Mouse (Mus musculus) hindbrain, embryonic 15.5 days (tissue): ENCODE measurements around the gene Ip6k1. TPM values are rescaled to one million over a fixed set of nuclear protein-coding genes. Genes with fewer than 3 reads are reported as not detected.
"Not testable (repeated sequence)": the region's sequence is repeated elsewhere in the genome, so short reads cannot be mapped to it uniquely, and the experiment has no call there.

Experiments
- ATAC-seq: fragments of 200-750 bp; cut with Nextera tagmentation; 2 replicates; pipeline ENCODE4 v1.8.0; 2017; ENCODE audit warnings: low read depth, moderate number of reproducible peaks, moderate TSS enrichment; ENCODE audit not compliant: low FRiP score
- H3K27ac ChIP-seq: fragments of 300-500 bp; sonication (generic); replicated peaks from 2 replicates; pipeline ENCODE4 v1.5.1; 2015; ENCODE audit warnings: mild to moderate bottlenecking, inconsistent platforms
- H3K27me3 ChIP-seq: fragments of 300-500 bp; sonication (generic); 2 replicates; pipeline ENCODE4 v1.6.1; 2015; ENCODE audit warnings: control low read depth, inconsistent platforms
- H3K36me3 ChIP-seq: fragments of 300-500 bp; sonication (generic); 2 replicates; pipeline ENCODE4 v1.6.1; 2015; ENCODE audit warnings: control low read depth, inconsistent platforms
- H3K4me1 ChIP-seq: fragments of 300-500 bp; sonication (generic); replicated peaks from 2 replicates; pipeline ENCODE4 v1.6.1; 2015; ENCODE audit warnings: control low read depth, inconsistent platforms
- H3K4me2 ChIP-seq: fragments of 300-500 bp; sonication (generic); 2 replicates; pipeline ENCODE4 v1.6.1; 2015; ENCODE audit warnings: moderate library complexity, mild to moderate bottlenecking, inconsistent platforms
- H3K4me3 ChIP-seq: fragments of 300-500 bp; sonication (generic); 2 replicates; pipeline ENCODE4 v1.5.1; 2015; ENCODE audit warnings: mild to moderate bottlenecking, inconsistent platforms
- H3K9ac ChIP-seq: fragments of 300-500 bp; sonication (generic); 2 replicates; pipeline ENCODE4 v1.6.1; 2015; ENCODE audit warnings: inconsistent platforms
- H3K9me3 ChIP-seq: fragments of 300-500 bp; sonication (generic); 2 replicates; pipeline ENCODE4 v1.6.1; 2016; ENCODE audit warnings: control low read depth, inconsistent platforms
- WGBS: fragments of 180-500 bp; shearing (Covaris S2); methylation state at CpG from one replicate; pipeline ENCODE4 v1.1.7; 2015; 5-methylcytosine and 5-hydroxymethylcytosine counted together
- polyA plus RNA-seq: library from polyadenylated mRNA; unstranded; fragments of >200 nt; fragmentation: Nextera tagmentation; extraction: Ambion mirVana; gene quantifications from 2 replicates; pipeline ENCODE4 v1.2.1, GENCODE M21; 2015

Gene Ip6k1
- polyA plus RNA-seq, 1 experiment from 2014 or later: 112 TPM

- Histone ChIP-seq H3K27ac (peak overlapping the region; percentile 97), H3K4me2 (peak overlapping the region; percentile 76), H3K4me1 (peaks cover 34% of the 10 kb centered on the region), H3K27me3 (no peaks in the 10 kb centered on the region), H3K36me3 (no peaks in the 10 kb centered on the region), H3K9ac (peak overlapping the region; percentile 95), H3K9me3 (no peaks in the 10 kb centered on the region), H3K4me3 (peak overlapping the region; percentile 86)
- 10% methylated on average over 8 of the region's 8 CpGs for WGBS
- no peak for ATAC-seq
Observed at GRCm38 (mm10) chr9:108003531-108003890, 1.2 kb downstream of the Ip6k1 start.

GRCm38 (mm10) chr9:108008041-108008440 is 5.7 kb downstream of the Ip6k1 start:
- no peak overlapping the region for H3K9ac ChIP-seq
- H3K4me3 ChIP-seq: no peak overlapping the region
- H3K4me2 ChIP-seq: no peak overlapping the region
- WGBS: 94% methylated on average over 5 of the region's 5 CpGs
- no peaks in the 10 kb centered on the region for H3K27me3 ChIP-seq
- ATAC-seq: no peak
- peaks cover 27% of the 10 kb centered on the region for H3K4me1 ChIP-seq
- H3K27ac ChIP-seq: no peak overlapping the region
- H3K9me3 ChIP-seq: no peaks in the 10 kb centered on the region
- 0 out of 2 replicates have a peak, but pooled peaks cover 3% of the 10 kb centered on the region for H3K36me3 ChIP-seq

- no peak overlapping the region for H3K4me2 ChIP-seq
- H3K4me1 ChIP-seq: peaks cover 8% of the 10 kb centered on the region; the same call in 1 of the 2 replicates
- H3K9ac ChIP-seq: no peak overlapping the region
- H3K9me3 ChIP-seq: no peaks in the 10 kb centered on the region
- no peak overlapping the region for H3K4me3 ChIP-seq
- ATAC-seq: no peak
- H3K27me3 ChIP-seq: no peaks in the 10 kb centered on the region
- H3K36me3 ChIP-seq: peaks cover 4% of the 10 kb centered on the region; the same call in 1 of the 2 replicates
- H3K27ac ChIP-seq: no peak overlapping the region
Observed at GRCm38 (mm10) chr9:108010385-108010784, 8.1 kb downstream of the Ip6k1 start.

- WGBS: 98% methylated on average over 2 of the region's 2 CpGs
- not testable (repeated sequence) for ATAC-seq
Observed at GRCm38 (mm10) chr9:108013577-108013976, 11.3 kb downstream of the Ip6k1 start.

GRCm38 (mm10) chr9:108017127-108017526 is 14.8 kb downstream of the Ip6k1 start:
- H3K27ac ChIP-seq: no peak overlapping the region
- peaks cover 12% of the 10 kb centered on the region; the same call in 1 of the 2 replicates for H3K36me3 ChIP-seq
- H3K9me3 ChIP-seq: no peaks in the 10 kb centered on the region
- no peak for ATAC-seq
- no peak overlapping the region for H3K9ac ChIP-seq
- H3K27me3 ChIP-seq: no peaks in the 10 kb centered on the region
- H3K4me3 ChIP-seq: no peak overlapping the region
- H3K4me1 ChIP-seq: 0 out of 2 replicates have a peak, but pooled peaks cover 2% of the 10 kb centered on the region
- no peak overlapping the region for H3K4me2 ChIP-seq
- 89% methylated on average over 3 of the region's 3 CpGs for WGBS

More at GRCm38 (mm10) chr9:108013577-108013976, 11.3 kb downstream of the Ip6k1 start:
- H3K36me3 ChIP-seq: peaks cover 12% of the 10 kb centered on the region; the same call in 1 of the 2 replicates
- not testable (repeated sequence) for H3K9me3 ChIP-seq, H3K4me1 ChIP-seq, H3K9ac ChIP-seq, H3K27ac ChIP-seq, H3K4me3 ChIP-seq, H3K4me2 ChIP-seq, H3K27me3 ChIP-seq

- Histone ChIP-seq H3K9me3 (no peaks in the 10 kb centered on the region), H3K36me3 (peaks cover 22% of the 10 kb centered on the region), H3K27me3 (no peaks in the 10 kb centered on the region), H3K27ac (no peak overlapping the region), H3K9ac (no peak overlapping the region), H3K4me1 (0 out of 2 replicates have a peak, but pooled peaks cover 2% of the 10 kb centered on the region), H3K4me3 (no peak overlapping the region), H3K4me2 (no peak overlapping the region)
- no peak for ATAC-seq
- 94% methylated on average over 1 of the region's 1 CpGs for WGBS
Observed at GRCm38 (mm10) chr9:108020741-108021140, 18.4 kb downstream of the Ip6k1 start.

- 87% methylated on average over 3 of the region's 3 CpGs for WGBS
- Histone ChIP-seq H3K9me3 (no peaks in the 10 kb centered on the region), H3K4me2 (no peak overlapping the region), H3K27ac (no peak overlapping the region), H3K4me1 (0 out of 2 replicates have a peak, but pooled peaks cover 2% of the 10 kb centered on the region), H3K4me3 (no peak overlapping the region), H3K36me3 (peaks cover 37% of the 10 kb centered on the region), H3K9ac (no peak overlapping the region), H3K27me3 (no peaks in the 10 kb centered on the region)
- no peak for ATAC-seq
Observed at GRCm38 (mm10) chr9:108023216-108023615, 20.9 kb downstream of the Ip6k1 start.

- no peaks in the 10 kb centered on the region for H3K9me3 ChIP-seq
- no peaks in the 10 kb centered on the region for H3K27me3 ChIP-seq
- H3K4me3 ChIP-seq: no peak overlapping the region
- no peak overlapping the region for H3K27ac ChIP-seq
- ATAC-seq: no peak
- WGBS: 91% methylated on average over 3 of the region's 3 CpGs
- no peak overlapping the region for H3K9ac ChIP-seq
- H3K4me1 ChIP-seq: no peaks in the 10 kb centered on the region
- no peak overlapping the region for H3K4me2 ChIP-seq
- peaks cover 42% of the 10 kb centered on the region for H3K36me3 ChIP-seq
Observed at GRCm38 (mm10) chr9:108026584-108026983, 24.3 kb downstream of the Ip6k1 start.

GRCm38 (mm10) chr9:108027867-108028266 is 25.6 kb downstream of the Ip6k1 start:
- Histone ChIP-seq H3K4me2 (no peak overlapping the region), H3K27ac (no peak overlapping the region), H3K4me1 (no peaks in the 10 kb centered on the region), H3K27me3 (no peaks in the 10 kb centered on the region), H3K9me3 (no peaks in the 10 kb centered on the region), H3K9ac (no peak overlapping the region), H3K36me3 (peaks cover 52% of the 10 kb centered on the region), H3K4me3 (no peak overlapping the region)
- 94% methylated on average over 3 of the region's 3 CpGs for WGBS
- no peak for ATAC-seq

GRCm38 (mm10) chr9:108032126-108032525 is 29.8 kb downstream of the Ip6k1 start:
- no peaks in the 10 kb centered on the region for H3K4me1 ChIP-seq
- H3K36me3 ChIP-seq: peaks cover 40% of the 10 kb centered on the region
- no peak overlapping the region for H3K9ac ChIP-seq
- no peak overlapping the region for H3K27ac ChIP-seq
- no peaks in the 10 kb centered on the region for H3K9me3 ChIP-seq
- H3K4me3 ChIP-seq: no peak overlapping the region
- H3K4me2 ChIP-seq: no peak overlapping the region
- WGBS: 91% methylated on average over 5 of the region's 5 CpGs
- H3K27me3 ChIP-seq: no peaks in the 10 kb centered on the region
- ATAC-seq: no peak

- H3K36me3 ChIP-seq: peaks cover 46% of the 10 kb centered on the region
- 97% methylated on average over 2 of the region's 2 CpGs for WGBS
- no peak overlapping the region for H3K4me3 ChIP-seq
Observed at GRCm38 (mm10) chr9:108035331-108036156, 33.2 kb downstream of the Ip6k1 start.

GRCm38 (mm10) chr9:108044751-108045492 is 42.6 kb downstream of the Ip6k1 start:
- H3K36me3 ChIP-seq: peaks cover 59% of the 10 kb centered on the region
- H3K4me2 ChIP-seq: no peak overlapping the region
- H3K4me1 ChIP-seq: peaks cover 18% of the 10 kb centered on the region
- H3K4me3 ChIP-seq: no peak overlapping the region
- H3K9ac ChIP-seq: no peak overlapping the region
- ATAC-seq: no peak
- H3K27ac ChIP-seq: no peak overlapping the region
- over 99% methylated on average over 8 of the region's 8 CpGs for WGBS
- H3K27me3 ChIP-seq: no peaks in the 10 kb centered on the region
- no peaks in the 10 kb centered on the region for H3K9me3 ChIP-seq

More at GRCm38 (mm10) chr9:108035331-108036156, 33.2 kb downstream of the Ip6k1 start:
- no peak for ATAC-seq
- H3K9me3 ChIP-seq: no peaks in the 10 kb centered on the region
- no peaks in the 10 kb centered on the region for H3K4me1 ChIP-seq
- H3K27me3 ChIP-seq: no peaks in the 10 kb centered on the region
- no peak overlapping the region for H3K9ac ChIP-seq
- H3K4me2 ChIP-seq: no peak overlapping the region
- no peak overlapping the region for H3K27ac ChIP-seq
